Comparison of ENCODE assay signal across 9 mouse cellular contexts in the genomic region with DNA sequence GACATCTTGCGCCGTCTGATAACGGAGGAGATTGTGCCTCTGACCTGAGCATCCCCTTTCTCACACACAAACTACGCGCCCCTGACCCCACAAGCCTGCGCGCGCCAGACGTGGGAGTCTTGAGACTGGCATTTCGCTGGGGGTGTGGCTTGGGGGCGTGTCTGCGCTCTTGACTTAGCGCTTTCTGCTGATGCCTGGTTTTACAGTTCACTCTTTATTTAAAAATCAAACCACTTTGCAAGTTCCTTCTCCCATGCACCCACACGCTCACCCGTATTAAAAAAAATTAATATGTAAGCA. TPM values are rescaled to one million over a fixed set of nuclear protein-coding genes. Genes with fewer than 3 reads are reported as not detected.
A peak's percentile ranks its signal among the peaks of the same experiment; 100 is the strongest.
DNase-seq lines count a peak whose midpoint lies in the region; ATAC-seq and TF ChIP-seq lines count a peak whose summit lies in the region.
"Not testable (repeated sequence)": the region's sequence is repeated elsewhere in the genome, so short reads cannot be mapped to it uniquely, and the experiment has no call there.
"Had no signal": no experiment of that assay in that cellular context is flagged by ENCODE, and none has a peak within 500 bp of the region (broad histone marks: within the 10 kb centered on the region; RNA-seq: fewer than 3 reads in every experiment).

No protein-coding gene starts in this region.

- H3K27me3 ChIP-seq in hindbrain, embryonic 14.5 days (ENCODE audit: control insufficient read depth, insufficient read depth, low read length); lung, embryonic 14.5 days (ENCODE audit: insufficient read depth, low read length); testis, adult 2 months (ENCODE audit: control insufficient read depth, insufficient read depth, low read length): not testable (repeated sequence)

- H3K36me3 ChIP-seq in hindbrain, embryonic 14.5 days (replicated peaks; ENCODE audit: control insufficient read depth, insufficient read depth); lung, embryonic 14.5 days (ENCODE audit: insufficient read depth); testis, adult 2 months (ENCODE audit: control insufficient read depth, insufficient read depth, low read length): not testable (repeated sequence)

- H3K27ac ChIP-seq in hindbrain, embryonic 14.5 days; lung, embryonic 14.5 days (ENCODE audit: low read depth); testis, adult 2 months (ENCODE audit: control insufficient read depth, insufficient read depth, low read depth, low read length): not testable (repeated sequence)

- H3K9ac ChIP-seq in hindbrain, embryonic 14.5 days; lung, embryonic 14.5 days: not testable (repeated sequence)

- H3K9me3 ChIP-seq in hindbrain, embryonic 14.5 days (ENCODE audit: control insufficient read depth, low read length); lung, embryonic 14.5 days (ENCODE audit: low read depth, low read length): not testable (repeated sequence)

- peak; percentile 66 for DNase-seq in NIH3T3 (ENCODE audit: low read depth)
- peak; percentile 75 for DNase-seq in embryo, embryonic 10 days (ENCODE audit: low spot score)
- DNase-seq in hindbrain, embryonic 14.5 days (ENCODE audit: low spot score): peak; percentile 59
- DNase-seq in kidney, postnatal 36 days: peak; percentile 59 to 74
- peak; percentile 70 for DNase-seq in lung, embryonic 14.5 days
- peak; percentile 52 for DNase-seq in neural tube, embryonic 10.5 days (ENCODE audit: extremely low spot score, low spot score)

- H3K4me2 ChIP-seq in hindbrain, embryonic 14.5 days (replicated peaks): peak overlapping the region; percentile 52
- H3K4me2 ChIP-seq in lung, embryonic 14.5 days: peak overlapping the region; percentile 57

- not testable (repeated sequence) for TF ChIP-seq CTCF in lung, embryonic 14.5 days (IDR thresholded peaks at IDR 0.05; ENCODE audit: low read depth); testis, adult 2 months (IDR thresholded peaks at IDR 0.05; ENCODE audit: control insufficient read depth, insufficient read depth, insufficient replicate concordance, low read depth, low read length)

- peak; percentile 45 for ATAC-seq in frontal cortex, adult (ENCODE audit: low TSS enrichment)
- peak; percentile 79; the same call in 1 of the 2 replicates for ATAC-seq in hindbrain, embryonic 14.5 days (ENCODE audit: low FRiP score)
- ATAC-seq in lung, embryonic 14.5 days (ENCODE audit: insufficient read depth): peak; percentile 69; the same call in 1 of the 2 replicates

- TF ChIP-seq POLR2A in testis, adult 2 months (IDR thresholded peaks at IDR 0.05; ENCODE audit: control insufficient read depth, low read depth, low read length): not testable (repeated sequence)

- not testable (repeated sequence) for H3K4me1 ChIP-seq in hindbrain, embryonic 14.5 days (replicated peaks; ENCODE audit: control insufficient read depth, insufficient read depth, low read length); lung, embryonic 14.5 days (ENCODE audit: insufficient read depth); testis, adult 2 months (ENCODE audit: control insufficient read depth, insufficient read depth, low read length)

- WGBS in hindbrain, embryonic 14.5 days: under 1% methylated on average over 14 of the region's 15 CpGs
- 0% methylated on average over 13 of the region's 15 CpGs for WGBS in lung, embryonic 14.5 days

- H3K4me3 ChIP-seq in hindbrain, embryonic 14.5 days (replicated peaks; ENCODE audit: low read length): peak overlapping the region; percentile 36
- H3K4me3 ChIP-seq in lung, embryonic 14.5 days (ENCODE audit: low read depth, low read length): peak overlapping the region; percentile 33
- H3K4me3 ChIP-seq in testis, adult 2 months (ENCODE audit: control insufficient read depth, low read depth, low read length): peak overlapping the region; percentile 27

RNA-seq across cellular contexts. Expression of gene Gpr137b, which starts 0.2 kb away (rescaled TPM):
- polyA plus RNA-seq in hindbrain, embryonic 14.5 days (2014; fragmentation: Nextera tagmentation; extraction: Ambion mirVana): 27.3 and 30.2 TPM in 2 replicates
- 13.8 and 14.5 TPM in 2 replicates for polyA plus RNA-seq in lung, embryonic 14.5 days (2014; fragmentation: Nextera tagmentation; extraction: Ambion mirVana)
- polyA plus RNA-seq in testis, adult 2 months (2012; rRNA removed): 3.9 and 9.5 TPM in 2 replicates

RNA-seq across cellular contexts. Expression of gene Nid1, which starts 43.3 kb away (rescaled TPM):
- polyA plus RNA-seq in hindbrain, embryonic 14.5 days (2014; fragmentation: Nextera tagmentation; extraction: Ambion mirVana): 72.9 and 77.3 TPM in 2 replicates
- polyA plus RNA-seq in lung, embryonic 14.5 days (2014; fragmentation: Nextera tagmentation; extraction: Ambion mirVana): 160 and 173 TPM in 2 replicates
- polyA plus RNA-seq in testis, adult 2 months (2012; rRNA removed): 14.8 and 16.3 TPM in 2 replicates
- polyA plus RNA-seq: activated CD4-positive, CD25-positive, alpha-beta regulatory T cell, adult 4 months had no signal
